Mouse (Mus musculus) erythroblast, embryonic 14.5 days (primary cell): ENCODE measurements around the gene Cog4.

Source experiments
- GATA1 ChIP-seq: IDR thresholded peaks from 2 replicates; pipeline ENCODE4 v1.6.1; 2012; ENCODE audit warnings: low read length, inconsistent platforms, mixed read lengths
- TAL1 ChIP-seq: IDR thresholded peaks from 3 replicates; pipeline ENCODE4 v1.6.1; 2012; ENCODE audit warnings: low read length, inconsistent platforms, mixed read lengths

GRCm38 (mm10) chr8:110808495-110809472, 37.6 kb upstream of the Cog4 start:
- no peak for TF ChIP-seq GATA1
- TF ChIP-seq TAL1 = no peak
